Mouse (Mus musculus) limb, embryonic 15.5 days (tissue): ENCODE measurements around the gene Foxo3. TPM values are rescaled to one million over a fixed set of nuclear protein-coding genes. Genes with fewer than 3 reads are reported as not detected.
A peak's percentile ranks its signal among the peaks of the same experiment; 100 is the strongest.

Experiments
- ATAC-seq: fragments of 200-750 bp; cut with Nextera tagmentation; 2 replicates; pipeline ENCODE4 v1.8.0; 2017; ENCODE audit warnings: low read depth, moderate TSS enrichment; ENCODE audit not compliant: insufficient number of reproducible peaks, low FRiP score, low TSS enrichment
- H3K27ac ChIP-seq: fragments of 300-500 bp; sonication (generic); 2 replicates; pipeline ENCODE4 v1.5.1; 2015; ENCODE audit warnings: moderate library complexity, mild to moderate bottlenecking, inconsistent platforms
- H3K27me3 ChIP-seq: fragments of 300-500 bp; sonication (generic); 2 replicates; pipeline ENCODE4 v1.6.1; 2015; ENCODE audit warnings: inconsistent platforms
- H3K36me3 ChIP-seq: fragments of 300-500 bp; sonication (generic); 2 replicates; pipeline ENCODE4 v1.6.1; 2015; ENCODE audit warnings: inconsistent platforms
- H3K4me1 ChIP-seq: fragments of 300-500 bp; sonication (generic); 2 replicates; pipeline ENCODE4 v1.6.1; 2015; ENCODE audit warnings: inconsistent platforms
- H3K4me2 ChIP-seq: fragments of 300-500 bp; sonication (generic); 2 replicates; pipeline ENCODE4 v1.6.1; 2015; ENCODE audit warnings: mild to moderate bottlenecking, inconsistent platforms
- H3K4me3 ChIP-seq: fragments of 300-500 bp; sonication (generic); 2 replicates; pipeline ENCODE4 v1.5.1; 2015; ENCODE audit warnings: mild to moderate bottlenecking, inconsistent platforms
- H3K9ac ChIP-seq: fragments of 300-500 bp; sonication (generic); 2 replicates; pipeline ENCODE4 v1.6.1; 2015; ENCODE audit warnings: inconsistent platforms
- H3K9me3 ChIP-seq: fragments of 300-500 bp; sonication (generic); 2 replicates; pipeline ENCODE4 v1.6.1; 2016; ENCODE audit warnings: inconsistent platforms
- WGBS: fragments of 180-500 bp; shearing (Covaris S2); methylation state at CpG from one replicate; pipeline ENCODE4 v1.1.7; 2015; 5-methylcytosine and 5-hydroxymethylcytosine counted together
- polyA plus RNA-seq: library from polyadenylated mRNA; unstranded; fragments of >200 nt; fragmentation: Nextera tagmentation; extraction: Ambion mirVana; gene quantifications from 2 replicates; pipeline ENCODE4 v1.2.1, GENCODE M21; 2015

The Foxo3 gene
- polyA plus RNA-seq, 1 experiment from 2014 or later: 10.2 TPM

GRCm38 (mm10) chr10:42261103-42261502, 15.5 kb downstream of the Foxo3 start:
- no peak overlapping the region for H3K4me3 ChIP-seq
- H3K27me3 ChIP-seq: no peaks in the 10 kb centered on the region
- 85% methylated on average over 8 of the region's 8 CpGs for WGBS
- no peaks in the 10 kb centered on the region for H3K9me3 ChIP-seq
- H3K4me2 ChIP-seq: no peak overlapping the region
- H3K27ac ChIP-seq: no peak overlapping the region
- H3K36me3 ChIP-seq: peaks cover 18% of the 10 kb centered on the region
- no peak for ATAC-seq
- H3K4me1 ChIP-seq: peaks cover 6% of the 10 kb centered on the region; the same call in 1 of the 2 replicates
- H3K9ac ChIP-seq: no peak overlapping the region

- Histone ChIP-seq H3K27me3 (no peaks in the 10 kb centered on the region), H3K36me3 (peaks cover 12% of the 10 kb centered on the region), H3K9me3 (no peaks in the 10 kb centered on the region), H3K4me3 (no peak overlapping the region), H3K4me1 (peaks cover 6% of the 10 kb centered on the region; the same call in 1 of the 2 replicates), H3K9ac (no peak overlapping the region), H3K4me2 (no peak overlapping the region), H3K27ac (no peak overlapping the region)
- 56% methylated on average over 8 of the region's 8 CpGs for WGBS
- ATAC-seq: no peak
Observed at GRCm38 (mm10) chr10:42260523-42260922, 16.0 kb downstream of the Foxo3 start.

- Histone ChIP-seq H3K9me3 (no peaks in the 10 kb centered on the region), H3K27me3 (no peaks in the 10 kb centered on the region), H3K4me3 (no peak overlapping the region), H3K4me2 (no peak overlapping the region), H3K4me1 (peaks cover 6% of the 10 kb centered on the region; the same call in 1 of the 2 replicates), H3K9ac (no peak overlapping the region), H3K27ac (no peak overlapping the region), H3K36me3 (peaks cover 4% of the 10 kb centered on the region)
- 53% methylated on average over 4 of the region's 4 CpGs for WGBS
- ATAC-seq: no peak
Observed at GRCm38 (mm10) chr10:42259602-42260001, 17.0 kb downstream of the Foxo3 start.

- H3K9me3 ChIP-seq: no peaks in the 10 kb centered on the region
- H3K27me3 ChIP-seq: no peaks in the 10 kb centered on the region
- no peak overlapping the region for H3K4me2 ChIP-seq
- no peak for ATAC-seq
- H3K4me3 ChIP-seq: no peak overlapping the region
- peaks cover 20% of the 10 kb centered on the region for H3K4me1 ChIP-seq
- H3K36me3 ChIP-seq: peaks cover 4% of the 10 kb centered on the region
- no peak overlapping the region for H3K9ac ChIP-seq
- WGBS: 93% methylated on average over 7 of the region's 7 CpGs
- no peak overlapping the region for H3K27ac ChIP-seq
Observed at GRCm38 (mm10) chr10:42257985-42258384, 18.6 kb downstream of the Foxo3 start.

- Histone ChIP-seq H3K4me3 (no peak overlapping the region), H3K9me3 (no peaks in the 10 kb centered on the region), H3K27ac (no peak overlapping the region), H3K9ac (no peak overlapping the region), H3K27me3 (no peaks in the 10 kb centered on the region), H3K4me2 (no peak overlapping the region), H3K4me1 (peaks cover 43% of the 10 kb centered on the region), H3K36me3 (peaks cover 4% of the 10 kb centered on the region)
- 80% methylated on average over 5 of the region's 5 CpGs for WGBS
- ATAC-seq: no peak
Observed at GRCm38 (mm10) chr10:42254788-42255187, 21.8 kb downstream of the Foxo3 start.

GRCm38 (mm10) chr10:42251749-42252323, 24.7 kb downstream of the Foxo3 start:
- Histone ChIP-seq H3K9ac (no peak overlapping the region), H3K4me2 (no peak overlapping the region), H3K27me3 (no peaks in the 10 kb centered on the region), H3K4me3 (no peak overlapping the region), H3K36me3 (no peaks in the 10 kb centered on the region), H3K4me1 (peaks cover 69% of the 10 kb centered on the region), H3K9me3 (no peaks in the 10 kb centered on the region), H3K27ac (peak overlapping the region; percentile 79)
- ATAC-seq: no peak
- 23% methylated on average over 8 of the region's 8 CpGs for WGBS

- peak overlapping the region; percentile 12; the same call in 1 of the 2 replicates for H3K4me2 ChIP-seq
- no peaks in the 10 kb centered on the region for H3K9me3 ChIP-seq
- no peaks in the 10 kb centered on the region for H3K27me3 ChIP-seq
- H3K36me3 ChIP-seq: no peaks in the 10 kb centered on the region
- H3K4me1 ChIP-seq: peaks cover 75% of the 10 kb centered on the region
- peak overlapping the region; percentile 79 for H3K27ac ChIP-seq
- peak; percentile 45; the same call in 1 of the 2 replicates for ATAC-seq
- 16% methylated on average over 7 of the region's 7 CpGs for WGBS
- no peak overlapping the region for H3K9ac ChIP-seq
- H3K4me3 ChIP-seq: no peak overlapping the region
Observed at GRCm38 (mm10) chr10:42251203-42251602, 25.4 kb downstream of the Foxo3 start.

GRCm38 (mm10) chr10:42249965-42250364, 26.6 kb downstream of the Foxo3 start:
- H3K27ac ChIP-seq: no peak overlapping the region
- H3K4me1 ChIP-seq: peaks cover 87% of the 10 kb centered on the region
- WGBS: 59% methylated on average over 2 of the region's 2 CpGs
- no peaks in the 10 kb centered on the region for H3K9me3 ChIP-seq
- H3K27me3 ChIP-seq: no peaks in the 10 kb centered on the region
- no peak overlapping the region for H3K9ac ChIP-seq
- no peak overlapping the region for H3K4me3 ChIP-seq
- no peak for ATAC-seq
- H3K36me3 ChIP-seq: no peaks in the 10 kb centered on the region
- H3K4me2 ChIP-seq: no peak overlapping the region

GRCm38 (mm10) chr10:42248644-42249043, 27.9 kb downstream of the Foxo3 start:
- Histone ChIP-seq H3K9me3 (no peaks in the 10 kb centered on the region), H3K9ac (no peak overlapping the region), H3K27ac (peak overlapping the region; percentile 14; the same call in 1 of the 2 replicates), H3K4me2 (no peak overlapping the region), H3K27me3 (no peaks in the 10 kb centered on the region), H3K4me3 (no peak overlapping the region), H3K4me1 (peaks cover 89% of the 10 kb centered on the region), H3K36me3 (no peaks in the 10 kb centered on the region)
- ATAC-seq: no peak
- 68% methylated on average over 5 of the region's 5 CpGs for WGBS

- Histone ChIP-seq H3K36me3 (no peaks in the 10 kb centered on the region), H3K27ac (peak overlapping the region; percentile 14; the same call in 1 of the 2 replicates), H3K4me1 (peaks cover 85% of the 10 kb centered on the region), H3K4me3 (no peak overlapping the region), H3K9me3 (no peaks in the 10 kb centered on the region), H3K9ac (no peak overlapping the region), H3K4me2 (no peak overlapping the region), H3K27me3 (no peaks in the 10 kb centered on the region)
- WGBS: 45% methylated on average over 4 of the region's 4 CpGs
- no peak for ATAC-seq
Observed at GRCm38 (mm10) chr10:42248156-42248555, 28.4 kb downstream of the Foxo3 start.

- no peak overlapping the region for H3K27ac ChIP-seq
- H3K4me3 ChIP-seq: no peak overlapping the region
- no peaks in the 10 kb centered on the region for H3K36me3 ChIP-seq
- no peak overlapping the region for H3K4me2 ChIP-seq
- H3K9ac ChIP-seq: no peak overlapping the region
- peaks cover 81% of the 10 kb centered on the region for H3K4me1 ChIP-seq
- no peaks in the 10 kb centered on the region for H3K27me3 ChIP-seq
- 38% methylated on average over 11 of the region's 11 CpGs for WGBS
- no peak for ATAC-seq
- H3K9me3 ChIP-seq: no peaks in the 10 kb centered on the region
Observed at GRCm38 (mm10) chr10:42247125-42247816, 29.3 kb downstream of the Foxo3 start.

GRCm38 (mm10) chr10:42246483-42246882, 30.1 kb downstream of the Foxo3 start:
- Histone ChIP-seq H3K36me3 (no peaks in the 10 kb centered on the region), H3K4me1 (peaks cover 79% of the 10 kb centered on the region), H3K9me3 (no peaks in the 10 kb centered on the region), H3K9ac (no peak overlapping the region), H3K27ac (no peak overlapping the region; the same call in 1 of the 2 replicates), H3K4me3 (no peak overlapping the region), H3K4me2 (no peak overlapping the region), H3K27me3 (no peaks in the 10 kb centered on the region)
- WGBS: 44% methylated on average over 3 of the region's 3 CpGs
- ATAC-seq: no peak
